In genomic region chr9:41579107-41580014, GRCm38 (mm10) we compare ENCODE assay signal across 7 mouse cellular contexts.
DNase-seq lines count a peak whose midpoint lies in the region; ATAC-seq and TF ChIP-seq lines count a peak whose summit lies in the region.

No protein-coding gene starts in this region.

- H3K4me2 ChIP-seq in heart, embryonic 13.5 days, result peak overlapping the region; percentile 75
- peak overlapping the region; percentile 65 for H3K4me2 ChIP-seq in kidney, embryonic 16.5 days (replicated peaks; ENCODE audit: low read depth, low read length)
- peak overlapping the region; percentile 62 for H3K4me2 ChIP-seq in limb, embryonic 14.5 days (replicated peaks; ENCODE audit: low read depth, low read length, severe bottlenecking)

- ATAC-seq in heart, embryonic 13.5 days (ENCODE audit: extremely low read depth, insufficient number of reproducible peaks, low FRiP score, low TSS enrichment), result peak; percentile 34; the same call in 1 of the 2 replicates
- ATAC-seq in kidney, embryonic 16.5 days (ENCODE audit: low FRiP score, low TSS enrichment), result peak; percentile 82
- peak; percentile 58 for ATAC-seq in limb, embryonic 14.5 days (ENCODE audit: low FRiP score, low read depth)

- DNase-seq in brain, embryonic 18.5 days (ENCODE audit: low read depth, low spot score), result peak; percentile 90
- peak; percentile 78 for DNase-seq in fibroblast of lung, adult 2 months (ENCODE audit: low read depth)
- peak; percentile 90 for DNase-seq in limb, embryonic 14.5 days (ENCODE audit: low spot score)
- DNase-seq in neural tube, embryonic 10.5 days (ENCODE audit: extremely low spot score, low spot score), result peak; percentile 60
- DNase-seq in thymus, adult 18-20 months, result no peak

- peak overlapping the region; percentile 93 for H3K27ac ChIP-seq in heart, embryonic 13.5 days (replicated peaks)
- H3K27ac ChIP-seq in kidney, embryonic 16.5 days (ENCODE audit: low read length), result peak overlapping the region; percentile 95
- peak overlapping the region; percentile 99 for H3K27ac ChIP-seq in limb, embryonic 14.5 days (replicated peaks; ENCODE audit: low read depth, low read length)

- WGBS in heart, embryonic 13.5 days, result 24% methylated on average over 13 of the region's 13 CpGs
- WGBS in kidney, embryonic 16.5 days, result 31% methylated on average over 12 of the region's 13 CpGs
- WGBS in limb, embryonic 14.5 days, result 23% methylated on average over 13 of the region's 13 CpGs

- H3K9ac ChIP-seq in heart, embryonic 13.5 days, result peak overlapping the region; percentile 93
- H3K9ac ChIP-seq in kidney, embryonic 16.5 days (replicated peaks; ENCODE audit: low read length), result peak overlapping the region; percentile 78
- H3K9ac ChIP-seq in limb, embryonic 14.5 days (ENCODE audit: low read depth, low read length, severe bottlenecking), result peak overlapping the region; percentile 96

- H3K4me1 ChIP-seq in heart, embryonic 13.5 days, result peaks cover 43% of the 10 kb centered on the region
- H3K4me1 ChIP-seq in kidney, embryonic 16.5 days (ENCODE audit: insufficient read depth, low read length), result peaks cover 11% of the 10 kb centered on the region
- peaks cover 12% of the 10 kb centered on the region for H3K4me1 ChIP-seq in limb, embryonic 14.5 days (ENCODE audit: control insufficient read depth, insufficient read depth, low read length)

- no peaks in the 10 kb centered on the region for H3K27me3 ChIP-seq in heart, embryonic 13.5 days (replicated peaks)
- no peaks in the 10 kb centered on the region for H3K27me3 ChIP-seq in kidney, embryonic 16.5 days (ENCODE audit: insufficient read depth, low read length)
- no peaks in the 10 kb centered on the region for H3K27me3 ChIP-seq in limb, embryonic 14.5 days (ENCODE audit: control insufficient read depth, insufficient read depth, low read length)

- H3K9me3 ChIP-seq in heart, embryonic 13.5 days, result no peaks in the 10 kb centered on the region
- no peaks in the 10 kb centered on the region for H3K9me3 ChIP-seq in kidney, embryonic 16.5 days (ENCODE audit: low read length)
- no peaks in the 10 kb centered on the region for H3K9me3 ChIP-seq in limb, embryonic 14.5 days (ENCODE audit: control insufficient read depth, low read length)

- H3K4me3 ChIP-seq in heart, embryonic 13.5 days, result peak overlapping the region; percentile 78
- peak overlapping the region; percentile 65 for H3K4me3 ChIP-seq in kidney, embryonic 16.5 days (ENCODE audit: low read length)
- H3K4me3 ChIP-seq in limb, embryonic 14.5 days (replicated peaks; ENCODE audit: low read length), result peak overlapping the region; percentile 64

- H3K36me3 ChIP-seq in heart, embryonic 13.5 days, result no peaks in the 10 kb centered on the region
- H3K36me3 ChIP-seq in kidney, embryonic 16.5 days (ENCODE audit: insufficient read depth, low read length), result no peaks in the 10 kb centered on the region
- peaks cover 3% of the 10 kb centered on the region for H3K36me3 ChIP-seq in limb, embryonic 14.5 days (ENCODE audit: control insufficient read depth, insufficient read depth, low read length)

- peak; percentile 69; the same call in 1 of the 2 replicates for TF ChIP-seq POLR2A in limb, embryonic 14.5 days (IDR thresholded peaks at IDR 0.05; ENCODE audit: borderline replicate concordance, extremely low read depth, insufficient read depth, insufficient read length)

Comparison
In these comparisons a context has a peak if more than half of its experiments do, and no peak if none do; other contexts are left out.
1. DNase-seq: peak in brain, embryonic 18.5 days (single experiment), fibroblast of lung, adult 2 months (single experiment), limb, embryonic 14.5 days (single experiment) and neural tube, embryonic 10.5 days (single experiment); none in thymus, adult 18-20 months (0 of 2).
2. Peak in every context shown above with its lines, with median percentiles within 50 percentile points of each other: ATAC-seq, H3K27ac ChIP-seq, H3K4me2 ChIP-seq, H3K4me3 ChIP-seq and H3K9ac ChIP-seq.